21 mouse cellular contexts compared by ENCODE assay signal in the genomic region with DNA sequence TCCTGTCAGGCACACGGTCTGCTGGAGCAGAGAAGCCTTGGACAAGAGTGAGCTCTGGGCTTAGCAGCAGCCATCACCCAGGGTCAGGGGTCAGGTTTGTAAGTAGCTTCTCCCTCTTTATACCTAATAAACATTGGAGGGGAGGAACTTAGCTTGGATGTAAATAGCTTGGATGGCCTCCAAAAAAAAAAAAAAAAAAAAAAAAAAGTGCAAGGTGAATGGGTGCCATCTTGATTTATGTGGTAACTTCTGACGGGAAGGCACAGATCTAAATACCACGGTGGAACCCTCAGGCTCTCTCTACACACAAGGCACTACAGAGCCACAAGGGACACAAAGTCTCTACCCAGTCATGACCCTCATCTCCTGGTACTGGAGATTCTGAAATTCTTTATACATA.
"Had no signal": no experiment of that assay in that cellular context is flagged by ENCODE, and none has a peak within 500 bp of the region (broad histone marks: within the 10 kb centered on the region; RNA-seq: fewer than 3 reads in every experiment).

No protein-coding gene starts in this region.

- H3K27me3 ChIP-seq: kidney, embryonic 15.5 days; limb, embryonic 13.5 days; liver, embryonic 15.5 days; lung, embryonic 15.5 days; midbrain, embryonic 15.5 days; neural tube, embryonic 13.5 days had no signal

- H3K9ac ChIP-seq: kidney, embryonic 15.5 days; limb, embryonic 13.5 days; liver, embryonic 12.5 days; liver, embryonic 15.5 days; lung, embryonic 15.5 days; midbrain, embryonic 15.5 days; neural tube, embryonic 13.5 days had no signal

- H3K27ac ChIP-seq: kidney, embryonic 15.5 days; limb, embryonic 10.5 days; limb, embryonic 13.5 days; liver, embryonic 12.5 days; liver, embryonic 15.5 days; lung, embryonic 15.5 days; midbrain, embryonic 10.5 days; midbrain, embryonic 15.5 days; neural tube, embryonic 13.5 days; stomach, postnatal 0 days had no signal

- H3K4me2 ChIP-seq: kidney, embryonic 15.5 days; limb, embryonic 13.5 days; liver, embryonic 12.5 days; liver, embryonic 15.5 days; lung, embryonic 15.5 days; midbrain, embryonic 15.5 days; neural tube, embryonic 13.5 days had no signal

- DNase-seq: kidney, adult 11 months; kidney, adult 8-10 months; kidney, postnatal 10 days; kidney, postnatal 36 days; layer of hippocampus, adult 9-11 months; liver; lung, adult 18-20 months; lung, postnatal 10 days; lung, postnatal 36 days; thymus, postnatal 25 days had no signal

- ATAC-seq: liver, embryonic 12.5 days; midbrain, embryonic 15.5 days had no signal

- H3K36me3 ChIP-seq: kidney, embryonic 15.5 days; limb, embryonic 10.5 days; limb, embryonic 13.5 days; liver, embryonic 12.5 days; liver, embryonic 15.5 days; lung, embryonic 15.5 days; midbrain, embryonic 10.5 days; midbrain, embryonic 15.5 days; neural tube, embryonic 13.5 days had no signal

- H3K4me3 ChIP-seq: kidney, embryonic 15.5 days; limb, embryonic 10.5 days; limb, embryonic 13.5 days; liver, embryonic 12.5 days; liver, embryonic 15.5 days; lung, embryonic 15.5 days; megakaryocyte, embryonic 14.5 days; midbrain, embryonic 10.5 days; midbrain, embryonic 15.5 days; neural tube, embryonic 13.5 days had no signal

- H3K9me3 ChIP-seq: kidney, embryonic 15.5 days; limb, embryonic 10.5 days; limb, embryonic 13.5 days; liver, embryonic 12.5 days; liver, embryonic 15.5 days; lung, embryonic 15.5 days; megakaryocyte, embryonic 14.5 days; midbrain, embryonic 10.5 days; midbrain, embryonic 15.5 days; neural tube, embryonic 13.5 days had no signal
